Mouse (Mus musculus) limb, embryonic 12.5 days (tissue): ENCODE data around the gene Slc12a8. TPM values are rescaled to one million over a fixed set of nuclear protein-coding genes. Genes with fewer than 3 reads are reported as not detected.

Experiments
- ATAC-seq: fragments of 200-750 bp; cut with Nextera tagmentation; 2 replicates; pipeline ENCODE4 v1.8.0; 2017; ENCODE audit warnings: low read depth, moderate TSS enrichment; ENCODE audit not compliant: insufficient number of reproducible peaks, insufficient read depth, low FRiP score, low TSS enrichment
- H3K27ac ChIP-seq: fragments of 300-500 bp; sonication (generic); 2 replicates; pipeline ENCODE4 v1.5.1; 2016; ENCODE audit warnings: mild to moderate bottlenecking, moderate library complexity
- H3K27me3 ChIP-seq: fragments of 300-500 bp; sonication (generic); 2 replicates; pipeline ENCODE4 v1.6.1; 2016; ENCODE audit warnings: mild to moderate bottlenecking, moderate library complexity
- H3K36me3 ChIP-seq: fragments of 300-500 bp; sonication (generic); 2 replicates; pipeline ENCODE4 v1.6.1; 2016; ENCODE audit warnings: mild to moderate bottlenecking, moderate library complexity
- H3K4me1 ChIP-seq: fragments of 300-500 bp; sonication (generic); replicated peaks from 2 replicates; pipeline ENCODE4 v1.6.1; 2016
- H3K4me2 ChIP-seq: fragments of 300-500 bp; sonication (generic); 2 replicates; pipeline ENCODE4 v1.6.1; 2016; ENCODE audit warnings: mild to moderate bottlenecking, moderate library complexity
- H3K4me3 ChIP-seq: fragments of 300-500 bp; sonication (generic); replicated peaks from 2 replicates; pipeline ENCODE4 v1.5.1; 2016; ENCODE audit warnings: mild to moderate bottlenecking
- H3K9ac ChIP-seq: fragments of 300-500 bp; sonication (generic); replicated peaks from 2 replicates; pipeline ENCODE4 v1.6.1; 2016; ENCODE audit warnings: mild to moderate bottlenecking, moderate library complexity
- H3K9me3 ChIP-seq: fragments of 300-500 bp; sonication (generic); 2 replicates; pipeline ENCODE4 v1.6.1; 2016; ENCODE audit warnings: mild to moderate bottlenecking, moderate library complexity
- WGBS: fragments of 180-500 bp; shearing (Covaris S2); methylation state at CpG from one replicate; pipeline ENCODE4 v1.1.7; 2016; 5-methylcytosine and 5-hydroxymethylcytosine counted together
- polyA plus RNA-seq: library from polyadenylated mRNA; unstranded; fragments of >200 nt; fragmentation: Nextera tagmentation; extraction: Ambion mirVana; gene quantifications from 2 replicates; pipeline ENCODE4 v1.2.1, GENCODE M21; 2016

Gene Slc12a8
- polyA plus RNA-seq, 1 experiment from 2014 or later, result 0.45 TPM

DNA sequence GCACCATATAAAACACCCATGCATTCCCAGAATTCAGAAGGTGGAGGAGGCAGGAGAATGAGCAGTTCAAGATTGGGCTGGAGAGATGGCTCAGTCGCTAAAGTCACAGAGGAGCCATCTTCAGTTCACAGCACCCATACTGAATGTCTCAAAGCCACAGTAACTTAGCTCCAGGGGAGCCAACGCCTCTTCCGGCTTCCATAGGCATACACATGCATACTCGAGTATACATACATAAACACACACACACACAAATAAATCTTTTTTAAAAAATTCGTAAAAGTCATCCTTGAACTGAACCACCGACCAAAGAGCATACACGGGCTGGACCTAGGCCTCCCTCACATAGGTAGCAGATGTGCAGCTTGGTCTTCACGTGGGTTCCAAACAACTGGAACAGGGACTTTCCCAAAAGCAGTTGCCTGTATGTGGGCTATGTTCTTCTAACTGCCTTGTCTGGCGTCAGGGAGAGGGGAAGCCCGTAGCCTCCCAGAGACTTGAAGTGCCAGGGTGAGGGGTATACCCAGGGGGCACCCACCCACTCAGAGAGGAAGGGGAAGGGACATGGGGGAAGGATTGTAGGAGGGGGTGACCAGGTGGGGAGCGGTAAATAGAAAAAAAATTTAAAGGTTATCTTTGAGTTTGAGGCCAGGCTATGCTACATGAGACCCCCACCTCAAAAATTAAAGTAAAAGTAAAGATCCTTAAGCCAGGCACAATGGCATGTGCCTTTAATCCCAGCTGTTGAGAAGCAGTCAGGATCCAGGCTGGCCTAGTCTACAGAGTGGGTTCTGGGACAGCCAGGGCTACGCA, 191.7 kb downstream of the Slc12a8 start:
- Histone ChIP-seq H3K9ac (no peak overlapping the region), H3K4me1 (peaks cover 20% of the 10 kb centered on the region), H3K27ac (no peak overlapping the region), H3K27me3 (no peaks in the 10 kb centered on the region), H3K4me2 (no peak overlapping the region), H3K36me3 (peaks cover 27% of the 10 kb centered on the region), H3K4me3 (no peak overlapping the region), H3K9me3 (no peaks in the 10 kb centered on the region)
- 93% methylated on average over 12 of the region's 12 CpGs for WGBS
- ATAC-seq, result no peak

Other genes with a start within 250 kb of the Slc12a8 start
- 60.9 and 66.4 TPM in 2 replicates for gene Zfp148, start 136.5 kb upstream of the Slc12a8 start, polyA plus RNA-seq
- 13.3 and 14.4 TPM in 2 replicates for gene Heg1, start 167.0 kb downstream of the Slc12a8 start, polyA plus RNA-seq